Mouse (Mus musculus) T-cell, adult 66 days (primary cell): ENCODE data around the gene Irf5. TPM values are rescaled to one million over a fixed set of nuclear protein-coding genes. Genes with fewer than 3 reads are reported as not detected.

Experiments used
- total RNA-seq, 2 experiments: library from RNA; stranded (reverse); gene quantifications; 3 replicates in 1 of 2; 4 replicates in 1 of 2; pipeline ENCODE4 v1.2.4; 2023

The Irf5 gene
- 1 to 10 TPM; 3.6 to 6.3 TPM for total RNA-seq

DNA sequence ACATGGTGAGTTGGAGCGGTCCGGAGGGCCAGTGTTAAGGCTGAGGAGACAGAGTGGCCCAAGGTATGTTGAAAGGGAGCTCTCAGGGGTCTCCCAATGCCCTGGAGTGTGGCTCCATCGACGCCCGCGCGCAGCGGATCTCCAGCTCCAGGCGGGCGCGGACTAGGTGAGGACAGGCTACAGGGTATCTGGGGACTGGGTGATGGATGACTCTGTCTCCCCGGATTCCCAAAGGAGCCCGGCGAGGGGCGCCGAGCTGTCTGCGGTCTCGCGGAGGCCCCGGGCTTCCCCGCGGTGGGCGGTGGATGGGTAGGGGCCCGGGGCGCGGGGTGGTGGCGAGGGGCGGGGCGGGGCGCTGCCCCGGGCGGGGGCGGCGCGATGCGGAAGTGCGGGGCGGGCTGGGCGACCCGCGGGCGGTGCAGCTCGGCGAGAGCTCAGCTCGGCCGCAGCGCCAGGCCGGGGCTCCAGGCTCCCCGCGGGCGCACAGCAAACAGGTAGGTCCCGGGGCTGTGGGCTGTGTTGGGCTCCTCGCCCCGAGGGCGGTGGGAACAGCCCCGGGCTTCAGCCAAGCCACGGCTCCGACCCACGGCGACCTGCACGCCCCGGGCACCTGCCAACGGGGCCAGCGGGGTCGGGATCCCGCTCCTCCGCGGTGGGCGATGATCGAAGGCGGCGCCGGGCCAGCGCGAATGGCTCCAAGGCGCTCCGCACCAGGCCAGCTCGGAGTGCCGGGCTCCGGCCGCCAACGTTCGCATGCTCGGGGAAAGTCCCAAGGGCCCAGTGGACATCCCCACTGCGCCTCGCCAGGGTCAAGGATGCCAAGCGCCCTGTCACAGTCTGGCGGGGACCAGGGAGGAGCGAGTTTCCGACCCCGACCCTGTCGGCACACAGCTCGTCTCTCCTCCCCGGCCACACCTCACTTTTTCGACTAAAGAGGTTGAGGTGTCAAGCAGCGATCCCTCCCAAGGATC, at the start of gene Irf5:
Gene Irf5 (plus strand): TSS at position 345 of the 971 bp plus-strand sequence.

GRCm38 (mm10) chr6:29507447-29508309, 18.7 kb upstream of the Irf5 start, which contains the start of gene Kcp:
Gene Kcp, minus strand, starts transcription at chr6:29507952.

Other genes with a start within 250 kb of the Irf5 start
- 1 to 10 TPM; 1.3 to 1.5 TPM for gene Fam71f2, start 247.0 kb upstream of the Irf5 start, total RNA-seq
- not detected for gene Fam71f1, start 207.5 kb upstream of the Irf5 start, total RNA-seq
- 10 to 100 TPM; 58.1 to 65.7 TPM for gene Calu, start 178.6 kb upstream of the Irf5 start, total RNA-seq
- not detected for gene Opn1sw, start 138.2 kb upstream of the Irf5 start, total RNA-seq
- 1 to 10 TPM in 1 of 2 experiments, under 1 TPM in 1; 0.21 to 1.7 TPM for gene Ccdc136, start 130.3 kb upstream of the Irf5 start, total RNA-seq
- gene Flnc, start 93.4 kb upstream of the Irf5 start, total RNA-seq: not detected
- 100 to 1,000 TPM; 153 to 159 TPM for gene Atp6v1f, start 58.9 kb upstream of the Irf5 start, total RNA-seq
- 10 to 100 TPM in 1 of 2 experiments, 1 to 10 TPM in 1; 9.8 to 12.1 TPM for gene Atp6v1fnb, start 55.2 kb upstream of the Irf5 start, total RNA-seq
- not detected for gene Kcp, start 18.7 kb upstream of the Irf5 start, total RNA-seq
- gene Tnpo3, start 83.3 kb downstream of the Irf5 start, total RNA-seq: 100 to 1,000 TPM; 103 to 107 TPM
- 1 to 10 TPM in 1 of 2 experiments, under 1 TPM in 1; 0.47 to 1.3 TPM for gene Tspan33, start 167.6 kb downstream of the Irf5 start, total RNA-seq
- gene Smo, start 208.9 kb downstream of the Irf5 start, total RNA-seq: 1 to 10 TPM; 1.2 to 1.4 TPM
- 10 to 100 TPM; 77.7 to 84.6 TPM for gene Ahcyl2, start 241.4 kb downstream of the Irf5 start, total RNA-seq